Mouse (Mus musculus) spleen, adult 2 months (tissue): ENCODE results near the gene Necap2. TPM values are rescaled to one million over a fixed set of nuclear protein-coding genes. Genes with fewer than 3 reads are reported as not detected.

Experiments
- DNase-seq, 2 experiments: peaks; one replicate each; pipeline versions ENCODE4 v3.0.0 to v3.0.0-alpha.2; 2012 to 2021; ENCODE audit warnings: low spot score in 2 of 2, low read depth in 1 of 2
- H3K27ac ChIP-seq: fragments of 200-500 bp; 2 replicates; pipeline ENCODE4 v1.5.1; 2012; ENCODE audit warnings: low read length, inconsistent platforms; ENCODE audit not compliant: insufficient read depth
- H3K27me3 ChIP-seq: fragments of 200-500 bp; 2 replicates; pipeline ENCODE4 v1.6.1; 2012; ENCODE audit warnings: mild to moderate bottlenecking, moderate library complexity, low read length, inconsistent platforms; ENCODE audit not compliant: control insufficient read depth, insufficient read depth
- H3K36me3 ChIP-seq: fragments of 200-500 bp; 2 replicates; pipeline ENCODE4 v1.6.1; 2012; ENCODE audit warnings: mild to moderate bottlenecking, low read length, inconsistent platforms; ENCODE audit not compliant: control insufficient read depth, insufficient read depth
- H3K4me1 ChIP-seq: fragments of 200-500 bp; 2 replicates; pipeline ENCODE4 v1.6.1; 2011; ENCODE audit warnings: inconsistent platforms; ENCODE audit not compliant: control insufficient read depth, insufficient read depth, insufficient read length
- H3K4me3 ChIP-seq: fragments of 200-500 bp; 2 replicates; pipeline ENCODE4 v1.5.1; 2011; ENCODE audit warnings: mild to moderate bottlenecking, inconsistent platforms; ENCODE audit not compliant: insufficient read depth, insufficient read length; ENCODE audit errors: extremely low read depth
- CTCF ChIP-seq: fragments of 200-500 bp; IDR thresholded peaks from 2 replicates; pipeline ENCODE4 v1.5.1; 2011; ENCODE audit warnings: mild to moderate bottlenecking, inconsistent platforms; ENCODE audit not compliant: insufficient read depth, insufficient read length, insufficient replicate concordance; ENCODE audit errors: extremely low read depth
- POLR2A ChIP-seq: fragments of 200-500 bp; IDR thresholded peaks from 2 replicates; pipeline ENCODE4 v1.6.1; 2011; ENCODE audit warnings: low read depth, low read length, inconsistent platforms
- WGBS: fragments of 180-500 bp; shearing (Covaris S2); methylation state at CpG from one replicate; pipeline ENCODE4 v1.1.7; 2018; 5-methylcytosine and 5-hydroxymethylcytosine counted together
- polyA plus RNA-seq: library from polyadenylated mRNA; depleted of rRNA; stranded (reverse); fragments of >200 nt; gene quantifications from 2 replicates; pipeline ENCODE4 v1.2.3, GENCODE M21; 2012; rRNA removed

Necap2 gene
- polyA plus RNA-seq, result 71.3 and 101 TPM in 2 replicates

- WGBS, result under 1% methylated on average over 67 of the region's 67 CpGs
- Histone ChIP-seq H3K4me1 (peaks cover 4% of the 10 kb centered on the region; the same call in 1 of the 2 replicates), H3K4me3 (peak within 1 kb of the TSS; percentile 93), H3K27me3 (no peaks in the 10 kb centered on the region), H3K27ac (peak within 1 kb of the TSS; percentile 80), H3K36me3 (peaks cover 10% of the 10 kb centered on the region)
- peak; percentile 90 for TF ChIP-seq CTCF
- TF ChIP-seq POLR2A, result peak; percentile 87
- peak; percentile 90 to 94 for DNase-seq
Observed at GRCm38 (mm10) chr4:141077681-141078509, at the start of gene Necap2. Gene Necap2, minus strand, starts transcription at chr4:141078357.

- Histone ChIP-seq H3K27me3 (no peaks in the 10 kb centered on the region), H3K4me3 (no peak overlapping the region), H3K36me3 (peaks cover 5% of the 10 kb centered on the region), H3K4me1 (no peaks in the 10 kb centered on the region; the same call in 1 of the 2 replicates), H3K27ac (no peak overlapping the region)
- TF ChIP-seq POLR2A (no peak), CTCF (no peak)
- 74% methylated on average over 1 of the region's 1 CpGs for WGBS
- no peak for DNase-seq
Observed at GRCm38 (mm10) chr4:141123065-141123464, 44.9 kb upstream of the Necap2 start.

GRCm38 (mm10) chr4:141122663-141123062 lies 44.5 kb upstream of the Necap2 start:
- H3K27ac ChIP-seq, result no peak overlapping the region
- no peaks in the 10 kb centered on the region; the same call in 1 of the 2 replicates for H3K4me1 ChIP-seq
- TF ChIP-seq POLR2A, result no peak
- TF ChIP-seq CTCF, result no peak
- H3K36me3 ChIP-seq, result peaks cover 7% of the 10 kb centered on the region
- no peak for DNase-seq
- no peak overlapping the region for H3K4me3 ChIP-seq
- H3K27me3 ChIP-seq, result no peaks in the 10 kb centered on the region
- WGBS, result 89% methylated on average over 7 of the region's 7 CpGs

- Histone ChIP-seq H3K27me3 (no peaks in the 10 kb centered on the region), H3K4me1 (no peaks in the 10 kb centered on the region; the same call in 1 of the 2 replicates), H3K27ac (no peak overlapping the region), H3K36me3 (peaks cover 20% of the 10 kb centered on the region), H3K4me3 (no peak overlapping the region)
- TF ChIP-seq CTCF, result peak; percentile 48; the same call in 1 of the 2 replicates
- no peak for TF ChIP-seq POLR2A
- WGBS, result 49% methylated on average over 11 of the region's 11 CpGs
- DNase-seq, result peak in 1 of 2 experiments; percentile 26
Observed at GRCm38 (mm10) chr4:141120700-141121099, 42.5 kb upstream of the Necap2 start.

- no peaks in the 10 kb centered on the region; the same call in 1 of the 2 replicates for H3K4me1 ChIP-seq
- peaks cover 38% of the 10 kb centered on the region for H3K36me3 ChIP-seq
- no peak for TF ChIP-seq CTCF
- TF ChIP-seq POLR2A, result no peak
- no peak overlapping the region for H3K27ac ChIP-seq
- H3K4me3 ChIP-seq, result no peak overlapping the region
- DNase-seq, result no peak
- H3K27me3 ChIP-seq, result no peaks in the 10 kb centered on the region
- 70% methylated on average over 4 of the region's 4 CpGs for WGBS
Observed at GRCm38 (mm10) chr4:141118691-141119090, 40.5 kb upstream of the Necap2 start.

- peaks cover 44% of the 10 kb centered on the region for H3K36me3 ChIP-seq
- 96% methylated on average over 8 of the region's 8 CpGs for WGBS
- TF ChIP-seq CTCF (no peak), POLR2A (no peak)
- H3K4me3 ChIP-seq, result no peak overlapping the region
- DNase-seq, result no peak
- H3K27me3 ChIP-seq, result no peaks in the 10 kb centered on the region
- H3K27ac ChIP-seq, result no peak overlapping the region
- H3K4me1 ChIP-seq, result no peaks in the 10 kb centered on the region
Observed at GRCm38 (mm10) chr4:141115398-141115797, 37.2 kb upstream of the Necap2 start.

- Histone ChIP-seq H3K4me1 (no peaks in the 10 kb centered on the region), H3K36me3 (peaks cover 44% of the 10 kb centered on the region), H3K27ac (no peak overlapping the region), H3K4me3 (no peak overlapping the region), H3K27me3 (no peaks in the 10 kb centered on the region)
- TF ChIP-seq CTCF (no peak), POLR2A (no peak)
- DNase-seq, result no peak
- 96% methylated on average over 6 of the region's 6 CpGs for WGBS
Observed at GRCm38 (mm10) chr4:141114521-141114981, 36.4 kb upstream of the Necap2 start.
